Mouse (Mus musculus): Measurements from ENCODE around the gene Olfr1164.

Gene Olfr1164

DNA sequence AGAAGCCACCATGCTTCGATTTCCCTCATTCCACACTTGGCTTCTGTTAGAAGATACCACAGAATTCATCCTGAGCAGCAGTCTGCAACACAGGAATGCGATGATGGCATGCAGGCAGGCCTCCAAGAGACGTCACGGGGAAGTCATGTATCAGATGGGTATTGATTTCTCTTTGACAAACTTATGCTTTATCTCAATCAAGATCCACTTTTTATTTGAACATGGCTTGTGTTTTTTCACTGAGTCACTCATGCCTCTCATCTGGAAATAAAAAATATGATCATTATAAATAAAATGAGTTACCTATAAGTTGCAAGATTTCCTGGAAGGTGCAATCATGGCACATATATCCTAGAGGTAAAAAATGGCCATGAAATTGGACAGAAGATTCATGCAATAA, at the start of gene Olfr1164:
Gene Olfr1164 (minus strand): TSS at position 101 of the 400 bp plus-strand sequence.
- no peak for DNase-seq (ENCODE audit: low spot score in 2 of 2)

DNA sequence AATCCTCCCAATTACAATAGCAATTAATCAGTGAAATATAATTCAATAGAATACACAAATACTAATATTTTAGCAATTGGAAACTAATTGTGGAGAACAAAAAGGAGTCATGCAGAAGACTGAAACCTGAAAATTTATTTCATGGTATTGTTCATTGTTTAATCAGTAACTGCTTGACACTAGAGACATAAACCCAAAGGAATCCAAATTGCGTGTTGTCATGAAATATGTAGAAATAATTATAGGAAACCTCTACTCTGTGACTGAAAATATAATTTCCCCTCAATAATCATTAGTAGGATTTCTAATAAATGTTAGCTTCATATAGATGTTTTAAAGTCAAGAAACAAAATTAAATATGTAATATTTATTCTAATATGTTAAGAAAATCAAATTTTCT, 34.4 kb upstream of the Olfr1164 start, which contains the start of gene Olfr1166:
Gene Olfr1166 (minus strand): TSS at position 101 of the 400 bp plus-strand sequence.
- no peak for DNase-seq (ENCODE audit: low spot score in 2 of 2)

DNA sequence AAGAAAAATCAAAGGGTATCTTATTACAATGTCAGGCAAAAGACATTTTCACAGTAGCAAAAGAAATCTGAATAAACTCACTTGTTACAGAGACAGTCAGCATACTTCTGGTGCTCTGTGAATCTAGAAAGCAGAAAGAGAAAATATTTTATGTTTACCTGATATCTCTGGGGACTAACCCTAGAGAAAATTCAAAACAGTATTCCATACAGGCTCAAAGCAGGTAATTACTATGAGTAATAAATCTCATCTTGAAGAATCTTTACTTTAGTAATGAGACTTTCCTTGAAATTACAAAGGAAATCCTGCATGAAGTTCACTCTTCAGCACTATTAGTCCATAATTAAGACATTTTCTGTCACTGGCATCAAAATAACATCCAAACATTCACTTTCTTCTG, 22.0 kb downstream of the Olfr1164 start, which contains the start of gene Olfr1163:
Gene Olfr1163 (minus strand): TSS at position 101 of the 400 bp plus-strand sequence.
- no peak for DNase-seq (ENCODE audit: low spot score in 2 of 2)

DNA sequence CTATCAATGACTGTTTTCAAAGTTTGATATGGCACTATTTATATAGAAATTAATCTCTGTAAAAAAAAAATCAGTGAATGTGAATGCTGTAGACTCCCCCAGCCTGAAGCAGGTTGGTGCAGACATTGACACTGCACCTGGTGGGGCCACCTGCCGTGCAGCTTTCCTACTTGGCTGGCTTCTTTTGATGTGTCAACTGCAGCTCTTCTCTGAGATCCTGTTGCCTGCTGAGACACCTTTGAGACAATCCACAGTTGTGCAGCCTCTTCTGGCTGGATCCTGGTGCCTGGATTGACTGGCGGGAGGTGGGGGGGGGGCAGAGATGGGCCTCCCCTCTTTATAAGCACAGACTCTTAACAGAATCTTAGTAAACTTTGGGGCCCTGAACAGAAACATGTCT, 30.2 kb downstream of the Olfr1164 start:
- no peak for DNase-seq (ENCODE audit: low spot score in 2 of 2)

DNA sequence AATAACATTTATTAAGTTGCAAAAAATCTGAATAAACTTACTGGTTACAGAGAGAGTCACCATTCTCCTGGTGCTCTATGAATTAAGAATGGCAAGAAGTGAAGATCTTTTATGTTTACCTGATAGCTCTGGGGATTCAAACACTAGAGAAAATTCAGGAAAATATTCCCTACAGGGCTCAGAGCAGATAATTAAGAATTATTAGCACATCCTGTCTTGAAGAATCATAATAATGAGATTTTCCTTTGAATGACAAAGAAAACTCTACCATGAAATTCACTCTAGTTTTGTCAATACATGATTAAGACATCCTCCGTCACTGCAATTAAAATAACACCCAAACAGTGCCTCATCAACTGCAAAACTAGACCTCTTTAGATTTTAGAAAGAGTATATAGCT, 42.7 kb downstream of the Olfr1164 start, which contains the start of gene Olfr1162:
Gene Olfr1162 (minus strand): TSS at position 101 of the 400 bp plus-strand sequence.
- DNase-seq (ENCODE audit: low spot score in 2 of 2) = no peak

Data from thymus, postnatal 10 days (tissue).